Mouse (Mus musculus) liver, embryonic 11.5 days (tissue): Measurements from ENCODE around the gene Fem1b. TPM values are rescaled to one million over a fixed set of nuclear protein-coding genes. Genes with fewer than 3 reads are reported as not detected.

Experiments used
- ATAC-seq: fragments of 200-750 bp; cut with Nextera tagmentation; replicated peaks from 2 replicates; pipeline ENCODE4 v1.8.0; 2017; ENCODE audit warnings: moderate number of reproducible peaks, mild to moderate bottlenecking, moderate TSS enrichment, moderate library complexity; ENCODE audit not compliant: low FRiP score
- DNase-seq: peaks from one replicate; pipeline ENCODE4 v3.0.0-alpha.2; 2017; ENCODE audit warnings: low spot score
- H3K27ac ChIP-seq: fragments of 300-500 bp; sonication (generic); 2 replicates; pipeline ENCODE4 v1.5.1; 2014; ENCODE audit warnings: mild to moderate bottlenecking, low read depth, low read length, control low read depth
- H3K27me3 ChIP-seq: fragments of 300-500 bp; sonication (generic); replicated peaks from 2 replicates; pipeline ENCODE4 v1.6.1; 2014; ENCODE audit warnings: low read length, mixed read lengths; ENCODE audit not compliant: control insufficient read depth, insufficient read depth
- H3K36me3 ChIP-seq: fragments of 300-500 bp; sonication (generic); 2 replicates; pipeline ENCODE4 v1.6.1; 2014; ENCODE audit warnings: mild to moderate bottlenecking, low read length, moderate library complexity, mixed read lengths; ENCODE audit not compliant: control insufficient read depth, insufficient read depth
- H3K4me1 ChIP-seq: fragments of 300-500 bp; sonication (generic); replicated peaks from 2 replicates; pipeline ENCODE4 v1.6.1; 2014; ENCODE audit warnings: low read length, mixed read lengths; ENCODE audit not compliant: control insufficient read depth, insufficient read depth
- H3K4me2 ChIP-seq: fragments of 300-500 bp; sonication (generic); 2 replicates; pipeline ENCODE4 v1.6.1; 2014; ENCODE audit warnings: mild to moderate bottlenecking, control low read depth, moderate library complexity
- H3K4me3 ChIP-seq: fragments of 300-500 bp; sonication (generic); 2 replicates; pipeline ENCODE4 v1.5.1; 2014; ENCODE audit warnings: low read depth, low read length, control low read depth
- H3K9ac ChIP-seq: fragments of 300-500 bp; sonication (generic); 2 replicates; pipeline ENCODE4 v1.6.1; 2014; ENCODE audit warnings: low read depth, low read length, control low read depth
- H3K9me3 ChIP-seq: fragments of 300-500 bp; sonication (generic); 2 replicates; pipeline ENCODE4 v1.6.1; 2016; ENCODE audit warnings: low read length, inconsistent platforms, mixed read lengths; ENCODE audit not compliant: control insufficient read depth
- WGBS: fragments of 180-500 bp; shearing (Covaris S2); extraction: QIAGEN DNeasy Blood & Tissue Kit; methylation state at CpG from one replicate; pipeline ENCODE4 v1.1.7; 2014; 5-methylcytosine and 5-hydroxymethylcytosine counted together
- polyA plus RNA-seq: library from polyadenylated mRNA; unstranded; fragments of >200 nt; fragmentation: Nextera tagmentation; extraction: Ambion mirVana; gene quantifications from 2 replicates; pipeline ENCODE4 v1.2.1, GENCODE M21; 2014

Fem1b gene
- polyA plus RNA-seq, 1 experiment from 2014 or later: 30.4 TPM

- no peak overlapping the region for H3K9ac ChIP-seq
- DNase-seq: no peak
- H3K4me1 ChIP-seq: peaks cover 4% of the 10 kb centered on the region
- peaks cover 7% of the 10 kb centered on the region; the same call in 1 of the 2 replicates for H3K36me3 ChIP-seq
- no peak overlapping the region for H3K4me3 ChIP-seq
- no peak overlapping the region for H3K27ac ChIP-seq
- H3K27me3 ChIP-seq: no peaks in the 10 kb centered on the region
- ATAC-seq: no peak
- no peak overlapping the region for H3K4me2 ChIP-seq
- 95% methylated on average over 3 of the region's 3 CpGs for WGBS
- H3K9me3 ChIP-seq: no peaks in the 10 kb centered on the region
These were observed 36.9 kb upstream of the Fem1b start for GRCm38 (mm10) chr9:62848641-62849040.

GRCm38 (mm10) chr9:62847694-62848093, 36.0 kb upstream of the Fem1b start:
- 3% methylated on average over 3 of the region's 3 CpGs for WGBS
- Histone ChIP-seq H3K4me1 (peaks cover 6% of the 10 kb centered on the region), H3K36me3 (peaks cover 7% of the 10 kb centered on the region; the same call in 1 of the 2 replicates), H3K27ac (no peak overlapping the region), H3K4me2 (no peak overlapping the region), H3K9ac (no peak overlapping the region), H3K27me3 (no peaks in the 10 kb centered on the region), H3K4me3 (no peak overlapping the region), H3K9me3 (no peaks in the 10 kb centered on the region)
- ATAC-seq (peak; percentile 69), DNase-seq (peak; percentile 82)

GRCm38 (mm10) chr9:62844461-62844860, 32.7 kb upstream of the Fem1b start:
- no peaks in the 10 kb centered on the region for H3K27me3 ChIP-seq
- 90% methylated on average over 5 of the region's 5 CpGs for WGBS
- no peaks in the 10 kb centered on the region for H3K9me3 ChIP-seq
- no peak for ATAC-seq
- DNase-seq: no peak
- H3K27ac ChIP-seq: no peak overlapping the region
- no peak overlapping the region for H3K4me3 ChIP-seq
- peaks cover 3% of the 10 kb centered on the region; the same call in 1 of the 2 replicates for H3K36me3 ChIP-seq
- H3K4me2 ChIP-seq: no peak overlapping the region
- H3K9ac ChIP-seq: no peak overlapping the region
- H3K4me1 ChIP-seq: peaks cover 20% of the 10 kb centered on the region

GRCm38 (mm10) chr9:62843356-62844024, 31.8 kb upstream of the Fem1b start:
- no peak for DNase-seq
- Histone ChIP-seq H3K36me3 (peaks cover 3% of the 10 kb centered on the region; the same call in 1 of the 2 replicates), H3K27me3 (no peaks in the 10 kb centered on the region), H3K4me2 (no peak overlapping the region), H3K4me1 (peaks cover 26% of the 10 kb centered on the region), H3K4me3 (no peak overlapping the region), H3K9me3 (no peaks in the 10 kb centered on the region), H3K9ac (no peak overlapping the region), H3K27ac (no peak overlapping the region)
- WGBS: 80% methylated on average over 10 of the region's 10 CpGs
- no peak for ATAC-seq

- peak overlapping the region; percentile 79 for H3K4me3 ChIP-seq
- H3K9me3 ChIP-seq: no peaks in the 10 kb centered on the region
- peak overlapping the region; percentile 96 for H3K9ac ChIP-seq
- 10% methylated on average over 14 of the region's 14 CpGs for WGBS
- ATAC-seq (no peak; the same call in 1 of the 2 replicates), DNase-seq (no peak)
- H3K4me1 ChIP-seq: peaks cover 26% of the 10 kb centered on the region
- H3K27me3 ChIP-seq: no peaks in the 10 kb centered on the region
- peak overlapping the region; percentile 77 for H3K4me2 ChIP-seq
- peak overlapping the region; percentile 89 for H3K27ac ChIP-seq
- H3K36me3 ChIP-seq: no peaks in the 10 kb centered on the region
These were observed 27.5 kb upstream of the Fem1b start for GRCm38 (mm10) chr9:62839172-62839770.

GRCm38 (mm10) chr9:62838506-62839171, 26.9 kb upstream of the Fem1b start, which contains the start of gene Cln6:
TSS of gene Cln6 (plus strand) at chr9:62838785.
- H3K9me3 ChIP-seq: no peaks in the 10 kb centered on the region
- peak within 1 kb of the TSS; percentile 89 for H3K27ac ChIP-seq
- H3K27me3 ChIP-seq: no peaks in the 10 kb centered on the region
- peak within 1 kb of the TSS; percentile 77 for H3K4me2 ChIP-seq
- H3K9ac ChIP-seq: peak within 1 kb of the TSS; percentile 96
- DNase-seq: peak; percentile 85
- under 1% methylated on average over 48 of the region's 48 CpGs for WGBS
- peak; percentile 95 for ATAC-seq
- peaks cover 26% of the 10 kb centered on the region for H3K4me1 ChIP-seq
- no peaks in the 10 kb centered on the region for H3K36me3 ChIP-seq
- peak within 1 kb of the TSS; percentile 79 for H3K4me3 ChIP-seq

- Histone ChIP-seq H3K9ac (peak overlapping the region; percentile 96), H3K9me3 (no peaks in the 10 kb centered on the region), H3K27ac (peak overlapping the region; percentile 41; the same call in 1 of the 2 replicates), H3K4me3 (peak overlapping the region; percentile 79), H3K4me1 (peaks cover 26% of the 10 kb centered on the region), H3K36me3 (no peaks in the 10 kb centered on the region), H3K27me3 (no peaks in the 10 kb centered on the region), H3K4me2 (peak overlapping the region; percentile 77)
- DNase-seq (no peak), ATAC-seq (no peak)
- WGBS: 8% methylated on average over 8 of the region's 8 CpGs
These were observed 26.4 kb upstream of the Fem1b start for GRCm38 (mm10) chr9:62838146-62838505.

- 38% methylated on average over 3 of the region's 3 CpGs for WGBS
- Histone ChIP-seq H3K27me3 (no peaks in the 10 kb centered on the region), H3K9me3 (no peaks in the 10 kb centered on the region), H3K9ac (no peak overlapping the region; the same call in 1 of the 2 replicates), H3K36me3 (no peaks in the 10 kb centered on the region), H3K4me1 (peaks cover 23% of the 10 kb centered on the region), H3K4me3 (0 out of 2 replicates have a peak overlapping the region, but pooled peaks have one; percentile 79), H3K27ac (no peak overlapping the region), H3K4me2 (peak overlapping the region; percentile 77)
- no peak for DNase-seq
- ATAC-seq: no peak
These were observed 25.9 kb upstream of the Fem1b start for GRCm38 (mm10) chr9:62837611-62838010.
